Mouse (Mus musculus): Measurements from ENCODE around the gene Trp53bp1.

The Trp53bp1 gene

GRCm38 (mm10) chr2:121271236-121271927 is at the start of gene Trp53bp1:
Gene Trp53bp1 (minus strand): TSS chr2:121271407.
- peak; percentile 96 for DNase-seq (ENCODE audit: low spot score)

DNA sequence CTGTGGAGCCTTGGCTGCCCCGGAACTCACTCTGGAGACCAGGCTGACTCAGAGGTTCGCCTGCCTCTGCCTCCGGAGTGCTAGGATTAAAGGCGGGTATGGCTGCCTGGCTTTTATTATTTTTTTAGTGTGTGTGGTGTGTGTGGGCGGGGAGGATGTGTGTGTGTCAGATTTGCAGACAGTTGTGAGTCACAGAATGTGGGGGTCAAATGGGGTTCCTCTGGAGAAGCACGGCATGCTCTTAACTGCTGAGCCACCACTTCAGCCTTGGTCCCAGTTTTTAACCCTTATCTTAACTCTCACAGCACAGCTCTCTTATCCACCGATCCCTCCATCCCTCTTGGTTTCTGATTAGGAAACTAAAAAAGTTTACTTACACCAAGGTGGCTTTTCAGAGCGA is 45.1 kb upstream of the Trp53bp1 start:
- no peak for DNase-seq (ENCODE audit: low spot score)

DNA sequence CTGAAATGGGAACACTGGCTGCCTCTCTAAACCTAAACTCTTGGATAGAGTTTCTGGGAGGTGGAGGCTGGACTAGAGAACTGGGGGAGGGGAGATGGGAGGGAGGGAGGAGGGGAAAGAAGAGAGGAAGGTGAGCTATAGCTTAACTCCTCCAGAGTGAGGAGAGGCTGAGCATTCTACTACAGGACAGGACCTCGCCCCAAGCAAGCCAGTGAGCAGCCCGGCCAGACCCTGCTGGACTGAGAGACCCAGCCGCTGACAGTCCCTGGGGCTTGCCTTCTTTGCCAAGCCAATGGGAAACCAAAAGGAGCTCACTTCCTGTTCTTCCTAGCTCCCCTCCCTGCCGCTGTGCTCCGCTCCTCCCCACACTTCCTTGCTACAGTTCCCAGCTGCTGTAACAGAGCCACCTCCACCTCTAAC is 37.8 kb upstream of the Trp53bp1 start:
- DNase-seq (ENCODE audit: low spot score), result no peak

DNA sequence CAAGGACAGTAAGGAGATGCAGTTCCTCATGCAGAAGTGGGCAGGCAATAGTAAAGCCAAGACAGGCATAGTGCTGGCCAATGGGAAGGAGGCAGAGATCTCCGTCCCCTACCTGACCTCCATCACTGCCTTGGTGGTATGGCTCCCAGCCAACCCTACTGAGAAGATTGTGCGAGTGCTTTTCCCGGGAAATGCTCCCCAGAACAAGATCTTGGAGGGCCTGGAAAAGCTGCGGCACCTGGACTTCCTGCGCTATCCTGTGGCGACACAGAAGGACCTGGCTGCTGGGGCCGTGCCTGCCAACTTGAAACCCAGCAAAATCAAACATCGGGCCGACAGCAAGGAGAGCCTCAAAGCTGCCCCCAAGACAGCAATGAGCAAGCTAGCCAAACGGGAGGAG is 28.8 kb upstream of the Trp53bp1 start:
- no peak for DNase-seq (ENCODE audit: low spot score)

GRCm38 (mm10) chr2:121299471-121299870 is 28.3 kb upstream of the Trp53bp1 start:
- no peak for DNase-seq (ENCODE audit: low spot score)

DNA sequence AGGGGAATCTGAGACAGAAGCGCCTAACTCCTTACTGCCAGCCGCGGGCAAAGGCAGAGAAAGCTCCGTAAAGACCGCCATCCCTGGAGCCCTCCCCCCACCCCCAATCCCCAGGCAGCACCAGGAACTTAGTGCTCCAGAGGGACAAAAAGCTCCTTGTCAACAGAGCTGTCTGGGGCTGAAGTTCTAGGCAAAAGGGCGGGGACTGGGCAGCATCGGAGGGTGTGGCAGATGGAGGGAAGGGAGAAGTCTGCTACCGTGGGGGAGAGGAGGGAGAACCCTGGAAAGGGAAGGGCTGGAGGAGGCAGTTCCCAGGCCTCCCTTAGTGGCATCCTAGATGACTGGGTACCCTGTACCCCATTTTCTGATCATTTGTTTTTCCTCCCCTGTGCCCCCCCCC is 26.9 kb upstream of the Trp53bp1 start:
- no peak for DNase-seq (ENCODE audit: low spot score)

DNA sequence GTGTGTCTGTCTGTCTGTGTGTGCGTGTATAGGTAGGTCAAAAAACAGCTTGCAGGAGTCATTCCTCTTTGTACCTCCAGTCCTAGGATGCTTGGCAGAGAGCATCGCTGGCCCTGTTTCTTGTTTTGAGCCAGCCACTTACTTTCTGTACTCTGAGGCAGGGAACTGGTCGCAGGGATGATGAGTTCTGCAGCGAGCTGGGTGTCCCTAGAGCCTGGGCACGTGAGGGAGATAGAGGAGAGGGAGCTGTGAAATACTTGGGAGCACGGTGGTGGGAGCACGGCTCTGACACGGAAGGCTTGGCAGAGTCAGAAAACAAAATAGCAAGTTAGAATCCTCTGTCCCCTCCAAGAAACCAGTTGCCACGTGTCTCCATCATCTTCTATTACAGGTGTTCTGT is 26.5 kb upstream of the Trp53bp1 start:
- DNase-seq (ENCODE audit: low spot score), result no peak

GRCm38 (mm10) chr2:121296754-121297231 is 25.6 kb upstream of the Trp53bp1 start:
- no peak for DNase-seq (ENCODE audit: low spot score)

- peak; percentile 66 for DNase-seq (ENCODE audit: low spot score)
These were observed 24.7 kb upstream of the Trp53bp1 start for GRCm38 (mm10) chr2:121295608-121296571.

GRCm38 (mm10) chr2:121294753-121295607 is 23.8 kb upstream of the Trp53bp1 start:
- DNase-seq (ENCODE audit: low spot score), result peak; percentile 78

- no peak for DNase-seq (ENCODE audit: low spot score)
These were observed 23.0 kb upstream of the Trp53bp1 start for GRCm38 (mm10) chr2:121294182-121294581.

DNA sequence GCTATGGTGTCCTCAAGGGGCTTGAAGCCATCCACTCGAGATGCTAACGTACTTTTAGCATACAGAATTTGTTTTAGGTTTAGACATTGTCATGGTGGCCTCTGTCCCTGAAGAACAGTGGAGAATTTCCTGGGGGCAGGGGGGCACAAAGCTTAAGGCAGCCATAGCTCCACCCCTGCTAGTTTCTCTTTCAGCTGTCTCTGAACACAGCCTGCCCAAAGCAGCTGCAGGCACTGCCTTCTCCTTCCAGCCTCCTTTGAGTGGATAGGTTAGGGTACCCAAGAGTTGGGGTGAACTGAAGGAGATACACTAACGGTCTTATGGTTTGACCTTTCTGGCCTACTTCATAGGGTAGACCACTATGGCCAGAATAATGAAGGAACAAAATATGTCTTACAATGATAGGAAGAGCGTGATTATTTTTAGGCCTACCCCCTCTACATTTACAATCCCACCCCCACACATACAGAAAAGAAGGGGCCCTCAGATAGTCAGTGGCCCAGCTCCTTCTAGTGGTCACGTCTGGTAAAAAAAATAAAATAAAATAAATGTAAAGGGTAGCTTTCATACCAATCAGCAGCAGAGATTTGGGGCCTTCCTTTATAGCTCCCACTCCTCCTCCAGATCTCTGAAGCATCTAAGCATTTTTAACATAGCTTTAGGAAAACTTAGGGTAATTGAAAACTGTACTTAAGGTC is 21.3 kb upstream of the Trp53bp1 start:
- DNase-seq (ENCODE audit: low spot score), result no peak

GRCm38 (mm10) chr2:121289730-121290540 is 18.7 kb upstream of the Trp53bp1 start:
- DNase-seq (ENCODE audit: low spot score), result peak; percentile 21

DNA sequence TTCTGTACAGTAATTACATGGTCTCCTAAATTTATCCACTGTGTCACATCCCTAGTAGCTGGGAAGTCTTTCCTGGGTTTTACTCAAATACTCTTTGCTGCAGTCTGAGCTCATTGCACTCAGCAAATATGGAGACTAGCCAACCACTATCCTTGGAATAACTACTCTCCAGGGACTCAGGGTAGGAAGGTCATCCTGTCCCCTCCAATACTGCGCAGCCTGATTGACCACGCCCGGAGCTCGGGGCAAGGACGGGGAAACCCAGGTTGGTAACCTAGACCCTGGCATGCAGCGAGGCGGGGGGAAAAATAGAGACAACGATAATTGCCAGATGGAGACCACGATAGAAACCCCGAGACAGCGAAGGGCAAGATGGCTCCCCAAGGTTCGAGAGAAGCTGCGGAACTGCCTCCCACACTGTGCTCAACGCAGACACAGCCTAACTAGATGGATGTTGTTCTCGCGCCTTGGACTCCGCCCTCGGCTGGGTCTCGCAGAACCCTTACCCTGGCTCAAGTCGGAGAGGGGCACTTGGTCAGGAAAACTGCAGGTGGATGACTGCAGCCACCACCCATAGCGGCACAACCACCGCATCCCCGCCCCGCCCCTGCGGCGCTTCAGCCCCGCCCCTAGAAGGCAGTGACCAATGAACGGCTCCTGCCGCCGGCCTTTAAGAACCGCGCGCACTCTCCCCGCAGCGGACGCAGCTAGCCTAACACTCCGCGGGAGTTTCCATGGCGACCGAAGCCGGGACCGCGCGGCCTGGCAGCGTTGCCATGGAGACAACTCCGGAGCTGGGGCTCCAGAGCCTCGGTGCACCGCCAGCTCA is 17.9 kb upstream of the Trp53bp1 start, which contains the start of gene Map1a:
Map1a (plus strand) TSS at position 700 of the 829 bp plus-strand sequence.
- peak; percentile 97 for DNase-seq (ENCODE audit: low spot score)

- DNase-seq (ENCODE audit: low spot score), result no peak
These were observed 16.6 kb upstream of the Trp53bp1 start for GRCm38 (mm10) chr2:121287850-121288249.

DNA sequence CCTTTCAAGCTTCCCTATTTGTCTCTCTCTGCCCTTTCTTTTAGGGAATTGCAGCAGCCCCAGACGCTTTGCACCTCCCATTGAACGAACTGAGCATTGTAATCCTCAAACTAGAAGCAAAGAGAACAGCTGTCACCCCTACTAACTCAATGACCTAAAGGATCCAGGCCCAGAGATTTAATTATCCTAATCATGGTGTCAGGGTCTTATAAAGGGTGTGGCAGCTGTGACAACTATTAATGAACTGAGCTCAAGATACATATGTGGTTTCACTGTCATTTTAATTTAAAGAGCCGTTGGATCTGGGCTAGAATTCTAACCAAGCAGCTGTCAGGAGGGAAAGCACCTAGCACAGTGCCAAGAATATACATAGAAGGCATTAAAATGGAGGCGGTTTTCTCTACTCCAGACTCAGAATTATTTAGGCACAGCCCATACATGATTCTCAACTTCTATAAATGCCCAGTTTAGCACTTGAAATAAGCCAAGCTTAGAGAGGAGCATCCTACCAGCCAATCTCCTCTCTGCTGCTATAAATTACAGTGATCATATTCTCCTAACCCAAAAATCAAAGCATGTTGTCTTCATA is 815 bp upstream of the Trp53bp1 start:
- DNase-seq (ENCODE audit: low spot score), result no peak

GRCm38 (mm10) chr2:121270521-121271235 is 529 bp downstream of the Trp53bp1 start:
- DNase-seq (ENCODE audit: low spot score), result no peak

GRCm38 (mm10) chr2:121268446-121268845 is 2.8 kb downstream of the Trp53bp1 start:
- DNase-seq (ENCODE audit: low spot score), result no peak

All from layer of hippocampus, adult 11-12 months (tissue).